Mouse (Mus musculus): ENCODE measurements around the gene Fyn.

Gene Fyn

DNA sequence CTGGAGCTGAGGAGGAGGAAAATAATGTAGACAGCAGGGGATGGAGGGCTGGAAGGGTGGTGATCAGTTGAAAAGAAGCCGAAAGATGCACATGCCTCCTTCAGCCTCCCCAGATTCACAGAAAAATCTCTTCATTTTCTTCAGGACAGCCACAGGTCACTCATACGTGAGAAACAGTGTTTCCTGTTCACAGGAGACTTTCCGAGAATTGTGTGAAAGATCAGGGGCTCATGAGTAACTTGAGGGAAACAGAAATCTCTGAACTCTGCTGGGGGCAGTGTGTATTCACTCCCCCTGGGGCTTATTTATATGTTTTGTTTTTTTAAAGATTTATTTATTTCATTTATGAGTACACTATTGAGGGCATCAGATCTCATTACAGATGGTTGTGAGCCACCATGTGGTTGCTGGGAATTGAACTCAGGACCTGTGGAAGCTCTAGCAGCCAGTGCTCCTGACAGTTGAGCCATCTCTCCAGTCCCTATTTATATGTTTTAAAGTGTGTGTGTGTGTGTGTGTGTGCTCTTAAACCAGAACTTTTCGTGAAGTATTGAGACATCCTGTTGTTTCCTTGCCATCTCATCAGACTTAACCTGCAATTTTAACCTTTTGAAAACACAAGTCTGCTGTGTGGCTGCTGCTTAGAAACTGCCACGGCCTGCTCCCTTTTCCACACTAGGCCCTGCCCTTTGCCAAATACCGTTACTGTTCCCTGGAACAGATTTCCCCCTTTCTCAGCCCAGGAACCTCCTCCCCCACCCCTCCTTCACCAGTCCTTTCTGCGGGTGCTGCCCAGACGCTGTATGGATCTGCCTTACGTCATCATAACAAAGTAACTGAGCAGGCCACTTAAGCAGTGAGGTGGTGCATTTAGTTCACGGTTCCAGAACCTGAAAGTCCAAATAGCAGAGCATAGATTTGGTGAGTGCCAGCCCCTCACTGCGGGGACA lies 118.1 kb downstream of the Fyn start:
- TF ChIP-seq GATA4 (IDR thresholded peaks at IDR 0.05; ENCODE audit: insufficient replicate concordance, low read length) = no peak

DNA sequence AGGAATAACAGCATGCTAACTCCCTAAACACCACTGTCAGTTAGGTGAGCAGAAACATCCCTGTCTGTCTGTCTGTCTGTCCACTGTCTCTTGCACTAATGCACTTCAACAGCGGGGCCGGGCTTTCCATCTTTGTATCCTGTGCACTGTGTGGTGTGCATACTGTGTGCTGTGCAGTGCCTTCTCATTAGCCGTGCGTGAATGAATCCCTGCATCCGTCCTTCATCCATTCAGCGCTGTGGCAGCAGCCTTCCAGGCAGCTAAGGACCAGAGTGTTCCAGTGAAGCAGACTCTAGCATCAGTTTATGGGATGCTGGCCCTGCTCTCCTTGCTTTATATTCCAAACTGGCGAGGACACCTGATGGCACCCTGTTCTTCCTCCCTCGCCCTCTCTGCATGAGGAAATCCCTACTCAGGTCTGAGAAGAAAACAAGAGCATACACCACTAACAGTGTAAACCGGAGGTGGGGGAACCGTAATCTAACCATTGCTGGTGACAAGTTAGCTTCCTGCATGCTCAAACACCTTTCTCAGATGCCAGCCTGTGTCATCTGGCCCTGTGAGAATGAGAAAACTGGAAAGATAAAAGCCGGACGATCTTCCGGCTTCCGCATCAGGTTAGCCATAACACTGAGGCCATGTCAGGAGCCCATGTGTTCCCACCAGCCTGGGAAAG lies 119.2 kb downstream of the Fyn start:
- TF ChIP-seq GATA4 (IDR thresholded peaks at IDR 0.05; ENCODE audit: insufficient replicate concordance, low read length) = no peak

DNA sequence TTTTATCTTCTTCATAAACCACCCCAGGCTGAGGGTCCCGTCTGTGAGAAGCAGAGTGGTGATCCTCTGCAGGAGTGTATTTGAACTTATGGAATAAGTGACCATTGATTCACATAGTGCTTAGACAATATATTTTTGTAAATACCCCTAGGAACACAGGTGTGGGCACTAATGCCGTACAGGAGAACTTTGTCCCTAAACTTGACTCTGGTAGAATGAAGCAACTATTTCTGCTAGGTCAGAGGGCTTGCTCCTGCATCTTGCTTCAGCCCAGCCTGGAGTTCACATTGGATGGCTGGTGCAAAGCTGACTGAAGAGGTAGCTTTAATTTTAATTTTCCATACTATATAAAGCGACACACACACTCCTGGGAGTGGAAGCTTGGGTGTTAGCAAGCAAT lies 119.9 kb downstream of the Fyn start:
- no peak for TF ChIP-seq GATA4 (IDR thresholded peaks at IDR 0.05; ENCODE audit: insufficient replicate concordance, low read length)

DNA sequence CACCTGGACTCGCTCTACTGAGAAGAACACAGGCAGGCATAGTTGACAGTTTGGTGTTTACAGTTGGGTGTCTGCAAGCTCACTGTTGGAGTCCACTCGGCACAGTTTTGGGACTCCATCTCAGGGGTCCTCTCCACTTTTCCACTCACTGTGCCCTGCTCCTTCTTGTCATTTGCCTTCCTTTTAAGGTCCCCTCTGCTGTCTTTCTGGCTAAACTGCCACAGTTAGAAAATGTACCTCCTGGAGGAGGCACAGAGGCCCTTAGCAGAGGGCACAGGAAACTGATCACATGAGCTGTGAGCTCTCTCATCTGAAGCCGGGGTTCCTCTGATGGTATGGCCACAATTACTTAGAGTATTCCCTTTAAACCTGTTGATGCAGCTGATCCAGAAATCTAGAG lies 120.3 kb downstream of the Fyn start:
- TF ChIP-seq GATA4 (IDR thresholded peaks at IDR 0.05; ENCODE audit: insufficient replicate concordance, low read length) = no peak

DNA sequence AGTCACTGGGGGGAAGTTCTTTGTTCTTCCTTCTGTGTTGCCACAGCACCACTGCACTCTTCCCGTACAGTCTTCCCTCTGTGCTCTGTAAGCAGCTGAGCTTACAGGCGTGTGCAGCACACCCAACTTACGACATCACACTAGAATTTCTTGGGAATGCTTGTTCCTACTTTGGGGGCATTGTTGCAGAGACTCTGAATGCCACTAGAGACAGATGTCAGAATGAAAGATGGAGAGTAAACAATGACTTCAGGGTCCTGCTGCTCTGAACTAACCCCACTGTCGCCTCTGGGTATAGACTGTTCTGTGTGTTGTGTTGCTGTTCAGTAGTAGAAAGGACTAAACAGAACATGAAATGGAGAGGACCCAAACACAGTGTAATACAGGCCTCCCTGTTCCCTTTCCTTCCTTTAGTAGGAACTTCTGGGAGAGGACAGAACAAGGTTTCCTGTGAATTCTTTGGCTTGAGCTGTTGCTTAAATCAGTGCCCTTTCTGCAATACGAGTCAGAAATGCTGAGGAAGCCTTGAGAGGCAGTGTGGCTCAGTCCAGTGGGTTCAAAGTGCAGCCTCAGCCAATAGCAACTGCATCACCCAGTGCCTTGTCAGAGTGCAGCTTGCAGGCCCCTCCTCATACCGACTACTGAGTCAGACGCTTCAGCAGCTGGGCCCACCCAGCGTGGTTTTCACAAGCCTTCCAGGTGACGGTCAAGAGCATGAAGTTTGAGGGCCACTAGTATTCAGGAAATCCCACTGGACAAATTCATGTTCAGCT lies 121.9 kb downstream of the Fyn start:
- TF ChIP-seq GATA4 (IDR thresholded peaks at IDR 0.05; ENCODE audit: insufficient replicate concordance, low read length) = no peak

DNA sequence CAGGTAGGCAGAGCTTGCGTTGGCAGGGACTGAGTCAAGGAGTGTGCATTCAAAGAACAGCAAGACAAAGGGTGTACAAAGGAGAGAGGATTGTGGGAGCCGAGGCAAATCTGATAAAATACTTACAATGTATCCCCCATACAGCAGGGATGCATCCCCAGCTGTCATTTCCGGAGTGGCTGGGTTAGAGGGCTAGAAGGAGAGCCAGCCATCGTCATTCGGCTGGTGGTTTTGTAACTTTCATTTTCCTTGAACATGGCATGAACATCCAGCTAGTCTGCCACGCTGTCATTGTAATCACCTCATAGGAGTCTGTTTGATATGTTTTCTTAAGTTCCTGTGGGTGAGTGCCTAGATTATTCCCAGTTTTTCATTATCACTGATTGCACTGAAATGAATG lies 123.5 kb downstream of the Fyn start:
- no peak for TF ChIP-seq GATA4 (IDR thresholded peaks at IDR 0.05; ENCODE audit: insufficient replicate concordance, low read length)

DNA sequence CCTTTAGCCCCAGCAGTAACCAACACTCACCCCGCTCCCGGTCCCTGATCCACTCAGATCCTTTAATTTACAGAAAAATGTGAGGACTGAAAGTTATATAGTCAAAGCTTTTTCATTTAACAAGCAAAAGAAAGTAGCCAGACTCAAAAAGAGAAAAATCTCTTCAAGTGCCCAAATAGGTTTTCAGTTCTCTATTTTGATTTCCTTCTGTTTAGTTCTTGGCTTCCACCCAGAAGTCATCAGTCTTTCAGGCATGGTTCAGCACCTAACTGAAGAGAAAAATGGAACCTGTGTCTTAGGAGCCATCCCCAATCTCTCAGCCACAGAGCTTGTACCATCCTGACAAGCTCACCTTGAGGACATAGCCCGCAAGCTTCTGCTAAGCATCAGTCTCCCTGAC lies 124.4 kb downstream of the Fyn start:
- no peak for TF ChIP-seq GATA4 (IDR thresholded peaks at IDR 0.05; ENCODE audit: insufficient replicate concordance, low read length)

DNA sequence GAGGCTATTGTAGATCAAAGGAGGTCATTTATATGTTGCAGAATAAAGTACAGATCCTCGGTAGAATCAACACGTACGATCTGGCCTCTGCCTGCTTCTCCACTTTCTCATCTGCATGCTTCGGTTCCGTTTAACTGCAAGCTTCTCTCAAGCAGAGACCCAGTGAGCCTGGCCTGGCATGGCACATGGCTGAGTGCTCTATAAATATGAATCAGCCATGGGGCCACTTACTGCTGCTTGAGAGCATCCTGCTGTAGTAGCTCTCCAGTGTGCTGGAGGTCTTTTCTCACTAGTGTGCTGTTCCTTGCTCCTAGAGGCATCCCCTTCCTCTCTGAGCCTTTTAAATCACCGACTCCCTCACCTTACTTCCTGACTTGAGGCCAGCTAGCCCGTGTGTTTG lies 130.0 kb downstream of the Fyn start:
- no peak for TF ChIP-seq GATA4 (IDR thresholded peaks at IDR 0.05; ENCODE audit: insufficient replicate concordance, low read length)

DNA sequence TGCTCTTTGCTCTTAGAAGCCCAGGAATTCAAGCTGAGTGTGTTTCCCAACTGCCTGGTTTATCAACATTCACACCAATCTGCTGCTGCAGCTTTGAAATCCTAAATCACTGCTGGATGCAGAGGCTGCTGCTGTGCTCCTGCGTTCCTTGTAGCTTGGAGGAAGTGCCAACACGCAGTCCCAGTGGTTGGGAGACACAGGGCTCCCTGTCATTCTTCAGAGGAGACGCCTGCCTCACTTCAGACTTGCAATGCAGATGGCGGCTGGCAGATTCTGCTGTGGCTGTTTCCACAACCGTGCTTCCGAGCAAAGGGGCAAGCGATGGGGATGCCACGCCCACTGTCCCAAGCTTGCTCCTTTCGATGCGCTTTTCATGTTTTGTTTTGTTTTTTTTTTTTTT lies 132.9 kb downstream of the Fyn start:
- no peak for TF ChIP-seq GATA4 (IDR thresholded peaks at IDR 0.05; ENCODE audit: insufficient replicate concordance, low read length)

DNA sequence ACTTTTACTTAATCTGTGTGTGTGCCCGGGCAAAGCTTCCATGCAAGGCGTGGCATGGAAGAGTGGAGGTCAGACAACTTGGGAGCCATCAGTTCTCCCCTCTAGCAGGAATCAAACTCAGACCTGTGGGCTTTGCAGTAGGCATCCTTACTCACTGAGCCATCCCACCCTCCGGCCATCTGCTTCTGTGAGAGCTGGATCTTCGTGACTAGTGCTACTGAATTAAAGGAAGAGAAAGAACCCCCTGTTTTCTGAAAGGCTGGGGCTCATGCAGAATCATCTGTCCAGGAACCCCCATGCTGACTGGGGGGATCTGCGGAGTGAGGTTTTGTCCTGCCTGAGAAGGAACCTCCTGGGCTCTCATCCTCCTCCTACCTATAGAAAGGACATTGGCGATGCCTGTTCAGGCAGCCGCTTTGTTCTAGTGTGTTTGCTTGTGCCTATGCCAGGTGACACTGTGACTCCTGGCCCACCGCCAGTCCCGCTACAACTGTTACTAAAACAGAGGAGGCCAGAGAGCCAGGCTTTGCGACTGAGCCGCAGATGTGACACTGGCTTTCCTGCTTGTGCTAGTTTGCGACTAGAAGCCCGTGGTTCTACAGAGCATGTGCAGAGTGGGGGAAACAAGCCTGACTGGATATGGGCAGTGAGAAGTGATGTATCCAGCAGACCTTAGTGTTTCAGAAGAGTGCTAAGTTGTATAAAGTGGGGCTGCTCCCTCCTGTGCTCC lies 133.5 kb downstream of the Fyn start:
- no peak for TF ChIP-seq GATA4 (IDR thresholded peaks at IDR 0.05; ENCODE audit: insufficient replicate concordance, low read length)

DNA sequence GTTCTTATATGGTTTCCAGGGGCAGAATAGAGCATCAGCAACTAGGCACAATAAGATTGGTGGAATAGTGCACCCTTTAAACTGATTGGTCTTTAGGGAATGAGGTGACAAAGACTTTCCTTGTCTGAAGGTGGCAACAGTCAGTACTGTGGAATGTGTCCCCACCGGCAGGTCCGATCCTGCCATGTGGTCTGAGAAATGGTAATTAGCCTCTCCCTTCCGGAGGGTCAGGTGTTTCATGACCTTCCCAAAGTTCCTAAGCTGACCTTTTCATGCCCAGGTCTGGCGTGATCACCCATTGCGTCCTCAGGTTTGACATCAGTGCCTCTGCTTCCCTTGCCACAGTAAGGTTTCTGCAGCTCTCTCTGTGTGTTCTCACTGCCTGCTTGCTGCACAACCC lies 134.7 kb downstream of the Fyn start:
- no peak for TF ChIP-seq GATA4 (IDR thresholded peaks at IDR 0.05; ENCODE audit: insufficient replicate concordance, low read length)

DNA sequence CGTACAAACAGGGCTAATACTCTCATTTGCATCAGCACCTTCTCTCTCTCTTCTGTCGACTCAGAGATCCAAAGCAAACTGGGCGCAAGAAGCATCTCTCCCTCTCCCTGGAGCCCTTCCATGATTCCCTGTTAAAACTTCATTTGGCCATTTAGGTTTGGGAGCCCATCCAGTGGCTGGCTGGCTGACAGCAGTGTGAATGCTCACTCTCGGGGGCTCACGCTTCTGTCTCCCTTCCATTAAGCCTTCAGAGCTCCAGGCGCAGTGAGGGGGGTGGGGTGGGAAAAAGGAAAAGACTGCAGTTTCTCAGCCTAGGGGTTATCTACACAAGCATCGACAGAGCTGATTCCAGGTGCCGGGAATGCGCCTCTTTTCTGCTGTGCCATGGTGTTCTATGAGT lies 136.4 kb downstream of the Fyn start:
- no peak for TF ChIP-seq GATA4 (IDR thresholded peaks at IDR 0.05; ENCODE audit: insufficient replicate concordance, low read length)

DNA sequence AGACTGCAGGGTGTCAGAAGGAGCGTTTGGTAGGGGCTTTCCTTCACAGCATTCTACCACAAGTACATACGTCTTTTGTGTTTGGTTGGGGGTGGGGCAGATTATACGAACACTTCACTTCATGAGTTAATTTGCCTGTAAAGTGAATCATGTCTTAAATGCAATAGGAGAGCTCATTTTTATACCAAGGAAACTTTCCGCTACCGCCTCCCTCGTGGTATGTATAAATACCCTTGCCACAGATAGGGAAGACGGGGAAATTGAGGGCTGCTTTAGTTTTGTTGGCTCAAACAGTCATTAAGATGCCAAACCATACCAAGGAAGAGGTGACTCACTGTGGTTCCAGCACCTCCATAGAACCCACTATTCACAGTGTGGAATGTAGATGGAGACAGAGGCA lies 137.0 kb downstream of the Fyn start:
- no peak for TF ChIP-seq GATA4 (IDR thresholded peaks at IDR 0.05; ENCODE audit: insufficient replicate concordance, low read length)

DNA sequence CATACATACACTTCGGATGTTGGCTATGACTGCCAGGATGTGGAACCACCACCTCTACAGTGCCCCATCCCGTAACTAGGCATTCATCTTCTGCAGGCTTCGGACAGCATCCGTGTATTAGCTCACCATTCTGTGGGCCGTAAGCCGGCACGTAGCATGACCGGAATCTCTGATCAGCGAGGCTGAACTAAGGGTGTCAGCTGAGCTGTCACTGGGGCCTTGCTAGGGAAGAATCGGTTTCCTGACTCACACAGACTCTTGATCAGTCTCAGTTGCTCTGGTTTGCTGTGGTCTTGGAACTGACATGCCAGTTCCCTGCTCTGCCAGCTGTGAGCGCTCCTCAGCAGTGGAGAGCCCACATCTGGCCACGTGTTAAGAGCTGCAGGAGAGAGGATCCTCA lies 137.7 kb downstream of the Fyn start:
- TF ChIP-seq GATA4 (IDR thresholded peaks at IDR 0.05; ENCODE audit: insufficient replicate concordance, low read length) = no peak

DNA sequence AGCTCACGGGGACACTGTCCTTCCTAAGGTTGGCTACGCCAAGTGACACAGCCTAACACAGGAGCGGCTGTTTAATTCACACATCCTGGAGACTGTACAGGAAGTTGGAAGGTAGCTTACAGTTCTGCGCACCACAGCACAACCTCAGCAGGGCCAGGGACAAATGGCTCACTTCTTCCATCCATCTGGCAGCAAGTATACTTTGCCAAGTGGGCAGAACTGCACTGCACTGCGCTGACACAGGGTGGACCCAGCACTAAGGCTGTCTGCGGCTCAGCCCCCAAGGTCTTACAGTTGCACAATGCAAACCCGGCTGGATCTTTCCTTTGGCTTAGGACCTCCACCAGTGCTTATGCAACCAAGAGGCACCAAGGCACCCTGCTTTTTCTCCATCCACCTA lies 138.2 kb downstream of the Fyn start:
- TF ChIP-seq GATA4 (IDR thresholded peaks at IDR 0.05; ENCODE audit: insufficient replicate concordance, low read length) = no peak
